Mouse (Mus musculus): ENCODE data around the gene Hbb-bs. TPM values are rescaled to one million over a fixed set of nuclear protein-coding genes. Genes with fewer than 3 reads are reported as not detected.
"Not testable (repeated sequence)": the region's sequence is repeated elsewhere in the genome, so short reads cannot be mapped to it uniquely, and the experiment has no call there.

Gene Hbb-bs
- total RNA-seq, 2 experiments from 2014 or later = 4,172 to 4,820 TPM

GRCm38 (mm10) chr7:103812174-103812573, 15.7 kb downstream of the Hbb-bs start:
- DNase-seq (ENCODE audit: low spot score in 2 of 2) = no peak

DNA sequence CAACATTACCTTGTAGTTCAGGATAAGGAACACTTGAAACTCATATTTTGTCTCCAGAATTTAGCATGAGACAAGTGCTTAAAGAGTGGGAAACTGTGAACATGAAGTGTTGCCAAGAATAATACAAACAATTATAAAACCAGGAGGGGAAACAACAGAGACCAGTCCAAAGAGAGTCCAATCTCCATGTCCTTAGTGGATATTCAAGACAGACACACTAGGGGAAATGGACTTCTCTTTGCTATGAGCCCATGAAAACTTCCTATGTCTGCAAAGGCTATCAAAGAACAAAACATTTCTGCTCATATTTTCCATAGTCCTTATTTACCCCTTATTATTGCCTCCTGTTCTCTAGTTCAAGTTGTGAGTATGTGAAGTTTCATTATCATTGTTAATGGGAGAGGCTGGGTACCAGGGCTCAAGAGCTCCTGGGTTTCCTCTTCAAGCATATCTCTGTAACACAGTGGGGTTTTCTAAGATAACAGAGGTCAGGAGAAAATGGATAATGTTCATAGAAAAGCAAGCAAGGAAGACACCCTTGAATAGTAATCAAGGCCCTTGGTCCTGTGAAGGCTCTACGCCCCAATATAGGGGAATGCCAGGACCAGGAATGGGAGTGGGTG, 16.6 kb downstream of the Hbb-bs start:
- DNase-seq (ENCODE audit: low spot score in 2 of 2) = no peak

DNA sequence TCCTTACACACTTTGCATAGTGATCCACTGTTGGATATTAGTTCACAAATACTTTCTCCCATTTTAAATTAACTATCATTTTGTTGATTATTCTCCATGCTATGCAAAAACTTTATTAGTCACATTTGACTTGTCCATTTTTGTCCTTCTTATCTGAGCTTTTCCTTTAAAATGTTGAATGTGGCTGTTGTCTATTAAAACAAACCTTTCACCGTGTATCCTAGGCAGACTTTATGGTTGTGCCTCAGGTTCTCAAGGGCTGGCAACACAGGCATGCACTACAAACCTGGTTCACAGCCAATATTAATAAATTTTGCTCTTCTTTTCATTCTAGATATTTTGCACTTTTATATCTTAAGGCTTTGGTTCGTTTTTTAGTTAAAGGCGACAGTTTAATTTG, 17.1 kb downstream of the Hbb-bs start:
- DNase-seq (ENCODE audit: low spot score in 2 of 2) = no peak

GRCm38 (mm10) chr7:103810296-103810695, 17.6 kb downstream of the Hbb-bs start:
- DNase-seq (ENCODE audit: low spot score in 2 of 2) = no peak

DNA sequence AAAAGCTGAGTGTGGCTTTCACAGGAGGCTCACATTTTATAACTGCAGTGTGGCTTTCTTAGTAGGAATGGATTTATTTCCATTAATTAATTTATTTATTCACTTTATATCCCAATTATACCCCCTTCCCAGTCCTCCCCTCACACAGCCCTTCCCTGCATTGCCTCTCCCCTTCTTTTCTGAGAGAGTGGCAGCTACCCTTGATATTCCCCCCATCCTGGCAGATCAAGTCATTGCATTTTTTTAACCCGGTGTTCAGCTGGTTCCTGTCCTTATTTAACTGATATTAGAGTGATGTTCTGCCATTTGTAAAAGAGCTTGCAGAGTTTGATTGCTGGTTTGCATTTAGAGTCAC, 18.1 kb downstream of the Hbb-bs start:
- no peak for DNase-seq (ENCODE audit: low spot score in 2 of 2)

- no peak for DNase-seq (ENCODE audit: low spot score in 2 of 2)
Observed at GRCm38 (mm10) chr7:103808971-103809800, 18.7 kb downstream of the Hbb-bs start.

DNA sequence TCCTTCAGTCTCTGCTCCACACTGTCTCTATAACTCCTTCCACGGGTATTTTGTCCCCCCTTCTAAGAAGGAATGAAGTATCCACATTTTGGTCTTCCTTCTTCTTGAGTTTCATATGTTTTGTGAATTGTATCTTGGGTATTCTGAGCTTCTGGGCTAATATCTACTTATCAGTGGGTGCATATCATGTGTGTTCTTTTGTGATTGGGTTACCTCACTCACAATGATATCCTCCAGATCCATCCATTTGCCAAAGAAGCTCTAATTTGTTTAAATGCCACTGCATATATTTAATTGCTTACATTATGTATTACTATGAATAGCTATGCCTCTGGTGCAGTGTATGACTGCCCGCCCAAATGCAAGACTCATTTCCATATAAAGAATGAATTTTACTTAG, 19.8 kb downstream of the Hbb-bs start:
- not testable (repeated sequence) for DNase-seq (ENCODE audit: low spot score in 2 of 2)

DNA sequence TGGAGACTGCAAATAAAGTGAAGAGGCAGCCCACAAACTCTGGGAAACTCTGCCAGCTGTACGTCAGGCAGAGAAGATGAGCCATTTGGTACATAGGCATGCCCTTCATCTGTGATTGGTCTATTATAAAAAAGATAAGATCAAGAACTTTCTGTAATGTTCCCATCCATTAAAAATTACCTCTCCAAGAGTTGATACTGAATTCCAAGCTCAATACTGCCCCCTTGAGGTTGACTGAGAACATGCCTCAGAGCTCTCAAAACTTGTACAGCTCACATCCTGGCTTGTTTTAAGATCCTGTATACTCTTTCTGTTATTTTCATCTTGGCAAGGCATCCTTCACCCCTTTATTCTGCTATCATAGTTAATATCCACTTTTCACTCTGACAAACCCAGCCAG, 21.0 kb downstream of the Hbb-bs start:
- no peak for DNase-seq (ENCODE audit: low spot score in 2 of 2)

DNA sequence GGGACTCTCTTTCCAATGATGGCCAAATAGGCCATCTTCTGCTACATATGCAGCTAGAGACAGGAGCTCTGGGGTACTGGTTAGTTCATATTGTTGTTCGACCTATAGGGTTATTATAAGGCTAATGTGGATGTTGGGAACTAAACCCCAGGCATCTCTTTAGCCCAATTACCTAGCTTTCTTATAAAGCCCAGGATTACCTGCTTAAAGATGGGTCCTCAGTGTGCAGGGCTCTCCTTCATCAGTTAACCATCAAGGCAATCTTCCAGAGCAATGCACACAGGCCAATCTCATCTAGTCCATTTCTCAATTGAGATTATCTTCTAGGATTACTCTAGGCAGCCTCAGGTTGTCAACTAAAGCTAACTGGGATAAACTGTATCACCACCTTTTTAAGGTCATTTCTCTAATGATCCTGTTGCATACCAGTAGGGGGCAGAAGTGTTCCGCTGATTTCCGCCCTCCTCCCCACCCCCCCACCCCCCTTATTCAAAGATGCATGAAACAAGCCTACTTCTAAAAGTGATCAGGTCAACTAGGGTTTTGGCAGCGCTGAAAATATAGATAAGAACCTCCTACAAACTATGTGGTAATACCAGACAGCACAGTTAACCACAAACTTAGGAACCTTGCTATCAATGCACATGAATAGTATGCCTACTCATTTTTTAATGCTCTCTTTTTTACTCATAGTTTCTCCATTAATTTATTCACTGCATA, 35.1 kb downstream of the Hbb-bs start:
- no peak for DNase-seq (ENCODE audit: low spot score in 2 of 2)

DNA sequence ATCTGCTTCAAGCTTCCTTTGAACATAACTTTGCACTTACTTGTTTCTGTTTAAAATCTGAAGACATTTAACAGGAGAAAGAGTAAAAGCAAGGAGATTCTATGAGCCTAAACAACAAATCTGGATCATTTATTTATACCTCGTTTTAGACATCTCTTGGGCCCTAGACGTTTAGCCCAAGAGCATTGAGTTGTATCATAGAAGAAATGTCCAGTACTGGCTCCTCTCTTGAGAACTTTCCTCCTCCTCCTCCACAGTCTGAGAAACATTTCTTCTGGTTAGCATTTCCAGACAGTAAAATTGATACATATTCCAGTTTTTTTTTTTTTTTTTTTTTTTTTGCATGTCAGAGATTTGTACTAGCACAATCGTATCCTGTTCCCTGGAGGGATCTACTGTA, 36.2 kb downstream of the Hbb-bs start, which contains the start of gene Olfr67:
Olfr67 (minus strand) TSS at position 101 of the 400 bp plus-strand sequence.
- DNase-seq (ENCODE audit: low spot score in 2 of 2) = no peak

DNA sequence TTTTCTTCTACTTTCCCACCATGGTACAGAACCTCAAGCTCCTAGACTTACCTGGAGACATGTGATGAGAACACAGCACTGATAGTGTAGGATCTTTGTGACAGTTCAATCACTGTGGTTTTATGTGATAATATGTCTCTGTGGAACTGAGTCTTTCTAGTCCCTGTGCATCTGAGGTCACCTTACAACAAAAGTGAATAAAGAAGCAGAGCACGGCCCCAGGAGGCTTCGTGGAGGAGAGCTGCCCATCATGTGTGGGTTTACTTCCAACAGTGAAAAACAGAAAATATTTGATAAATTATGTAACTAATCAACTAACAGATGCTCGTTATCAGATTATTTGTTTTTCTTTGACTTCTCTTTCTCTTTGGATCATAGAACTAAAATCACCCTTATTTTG, 48.3 kb downstream of the Hbb-bs start, which contains the start of gene Olfr68:
Olfr68 (minus strand) TSS at position 101 of the 400 bp plus-strand sequence.
- no peak for DNase-seq (ENCODE audit: low spot score in 2 of 2)

DNA sequence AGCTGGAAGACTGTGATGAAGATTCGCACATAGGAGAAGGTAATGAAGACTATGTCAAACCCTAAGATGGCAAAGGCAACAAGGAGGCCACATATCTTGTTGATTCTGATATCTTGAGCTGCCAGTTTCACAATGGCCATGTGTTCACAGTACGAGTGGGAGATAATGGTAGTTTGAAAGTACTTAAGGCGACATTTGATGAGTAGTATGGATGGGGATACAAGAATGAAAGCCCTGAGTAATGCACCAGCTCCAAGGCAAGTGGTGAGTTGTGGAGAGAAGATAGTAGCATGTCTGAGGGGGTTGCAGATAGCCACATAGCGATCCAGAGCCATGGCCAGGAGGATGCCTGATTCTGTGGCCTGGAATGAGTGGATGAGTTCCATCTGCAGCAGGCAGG, 50.2 kb downstream of the Hbb-bs start:
- DNase-seq (ENCODE audit: low spot score in 2 of 2) = not testable (repeated sequence)

Other genes starting within 250 kb of the Hbb-bs start
- gene Olfr618, start 238.0 kb downstream of the Hbb-bs start, total RNA-seq (2021) = not detected
- not detected for gene Olfr619, start 227.5 kb downstream of the Hbb-bs start, total RNA-seq (2021)
- not detected for gene Olfr620, start 215.6 kb downstream of the Hbb-bs start, total RNA-seq (2021)
- gene Olfr622, start 185.4 kb downstream of the Hbb-bs start, total RNA-seq (2021) = not detected
- not detected for gene Olfr623, start 164.4 kb downstream of the Hbb-bs start, total RNA-seq (2021)
- gene Olfr624, start 156.9 kb downstream of the Hbb-bs start, total RNA-seq (2021) = under 1 TPM in 1 of 2 experiments, not detected in 1; 0.06 TPM
- not detected for gene Olfr625-ps1, start 145.4 kb downstream of the Hbb-bs start, total RNA-seq (2021)
- gene Olfr243, start 113.4 kb downstream of the Hbb-bs start, total RNA-seq (2021) = not detected
- not detected for gene Olfr628, start 97.7 kb downstream of the Hbb-bs start, total RNA-seq (2021)
- not detected for gene Olfr629, start 83.2 kb downstream of the Hbb-bs start, total RNA-seq (2021)
- gene Olfr630, start 70.8 kb downstream of the Hbb-bs start, total RNA-seq (2021) = not detected
- gene Olfr69, start 56.5 kb downstream of the Hbb-bs start, total RNA-seq (2021) = not detected
- not detected for gene Olfr68, start 48.4 kb downstream of the Hbb-bs start, total RNA-seq (2021)
- not detected for gene Olfr67, start 36.3 kb downstream of the Hbb-bs start, total RNA-seq (2021)
- gene Hbb-bt, start 14.1 kb downstream of the Hbb-bs start, total RNA-seq (2021) = 100 to 1,000 TPM; 618 to 940 TPM
- gene Hbb-bh2, start 12.4 kb upstream of the Hbb-bs start, total RNA-seq (2021) = not detected
- gene Hbb-bh1, start 15.1 kb upstream of the Hbb-bs start, total RNA-seq (2021) = not detected
- gene Hbb-y, start 25.1 kb upstream of the Hbb-bs start, total RNA-seq (2021) = not detected
- gene Olfr66, start 58.2 kb upstream of the Hbb-bs start, total RNA-seq (2021) = not detected
- not detected for gene Olfr64, start 66.4 kb upstream of the Hbb-bs start, total RNA-seq (2021)
- gene Olfr65, start 75.4 kb upstream of the Hbb-bs start, total RNA-seq (2021) = not detected
- not detected for gene Olfr631, start 100.7 kb upstream of the Hbb-bs start, total RNA-seq (2021)
- gene Olfr632, start 106.3 kb upstream of the Hbb-bs start, total RNA-seq (2021) = not detected
- not detected for gene Olfr633, start 116.3 kb upstream of the Hbb-bs start, total RNA-seq (2021)
- not detected for gene Olfr635, start 143.1 kb upstream of the Hbb-bs start, total RNA-seq (2021)
- not detected for gene Olfr638, start 170.7 kb upstream of the Hbb-bs start, total RNA-seq (2021)
- gene Olfr639, start 189.2 kb upstream of the Hbb-bs start, total RNA-seq (2021) = under 1 TPM in 1 of 2 experiments, not detected in 1; 0.08 TPM
- gene Olfr640, start 197.5 kb upstream of the Hbb-bs start, total RNA-seq (2021) = not detected
- gene Olfr641, start 207.3 kb upstream of the Hbb-bs start, total RNA-seq (2021) = not detected
- gene Olfr642, start 224.6 kb upstream of the Hbb-bs start, total RNA-seq (2021) = not detected
- not detected for gene 4930516K23Rik, start 233.3 kb upstream of the Hbb-bs start, total RNA-seq (2021)
- gene Olfr644, start 243.8 kb upstream of the Hbb-bs start, total RNA-seq (2021) = not detected